Mouse (Mus musculus): Measurements from ENCODE around the gene Gm281. TPM values are rescaled to one million over a fixed set of nuclear protein-coding genes. Genes with fewer than 3 reads are reported as not detected.
A peak's percentile ranks its signal among the peaks of the same experiment; 100 is the strongest.

The Gm281 gene
- polyA plus RNA-seq, 1 experiment from 2014 or later, result not detected

DNA sequence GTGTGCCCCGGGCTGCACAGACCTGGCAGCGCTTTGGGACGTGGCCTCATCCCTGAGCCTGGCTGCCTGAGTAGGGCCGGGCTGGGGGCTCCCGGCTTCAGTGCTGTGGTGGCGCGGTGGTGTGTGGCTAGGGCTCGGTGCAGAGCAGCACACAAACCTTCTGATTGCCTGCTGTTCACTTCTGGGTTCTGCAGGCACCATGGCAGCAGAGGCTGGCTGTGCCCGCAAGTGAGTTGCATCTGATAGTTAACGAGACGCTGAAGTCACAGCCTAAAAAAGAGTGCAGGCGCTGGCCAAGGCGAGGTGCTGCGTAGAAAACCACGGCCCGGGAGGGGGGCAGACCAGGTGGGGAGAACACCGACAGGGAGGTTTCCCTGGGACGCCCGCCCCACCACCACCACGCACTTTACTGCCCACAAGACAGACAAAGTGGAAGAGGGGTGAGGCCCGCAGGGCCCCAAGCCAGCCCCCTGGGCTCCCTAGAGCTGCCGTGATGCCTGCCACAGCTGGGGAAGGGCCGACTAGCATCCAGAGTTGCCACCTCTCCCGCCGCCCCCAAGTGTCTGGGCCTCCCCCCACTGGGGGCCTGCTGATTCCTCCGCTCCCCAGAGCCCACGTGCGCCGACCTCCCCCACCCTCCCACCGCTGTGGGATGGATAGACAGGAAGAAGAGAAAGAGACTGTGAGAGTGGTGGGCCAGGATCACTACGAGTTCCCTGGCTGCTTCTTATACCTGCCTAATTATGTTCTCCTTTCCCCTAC is 19.2 kb upstream of the Gm281 start:
- Histone ChIP-seq H3K9ac (no peak overlapping the region), H3K4me2 (peak overlapping the region; percentile 64), H3K9me3 (no peaks in the 10 kb centered on the region), H3K27me3 (no peaks in the 10 kb centered on the region), H3K36me3 (no peaks in the 10 kb centered on the region), H3K4me3 (peak overlapping the region; percentile 27), H3K4me1 (replicated peaks) (peaks cover 9% of the 10 kb centered on the region), H3K27ac (replicated peaks) (no peak overlapping the region)
- 34% methylated on average over 31 of the region's 31 CpGs for WGBS
- ATAC-seq (ENCODE audit: low FRiP score, low read depth), result peak; percentile 63; the same call in 1 of the 2 replicates

- Histone ChIP-seq H3K9ac (no peak overlapping the region), H3K27me3 (no peaks in the 10 kb centered on the region), H3K9me3 (no peaks in the 10 kb centered on the region), H3K4me3 (no peak overlapping the region), H3K4me1 (replicated peaks) (no peaks in the 10 kb centered on the region), H3K36me3 (no peaks in the 10 kb centered on the region), H3K27ac (replicated peaks) (no peak overlapping the region), H3K4me2 (no peak overlapping the region)
- ATAC-seq (ENCODE audit: low FRiP score, low read depth), result peak; percentile 91
- WGBS, result 32% methylated on average over 3 of the region's 3 CpGs
Measured at GRCm38 (mm10) chr14:13917630-13918029, 3.4 kb upstream of the Gm281 start.

DNA sequence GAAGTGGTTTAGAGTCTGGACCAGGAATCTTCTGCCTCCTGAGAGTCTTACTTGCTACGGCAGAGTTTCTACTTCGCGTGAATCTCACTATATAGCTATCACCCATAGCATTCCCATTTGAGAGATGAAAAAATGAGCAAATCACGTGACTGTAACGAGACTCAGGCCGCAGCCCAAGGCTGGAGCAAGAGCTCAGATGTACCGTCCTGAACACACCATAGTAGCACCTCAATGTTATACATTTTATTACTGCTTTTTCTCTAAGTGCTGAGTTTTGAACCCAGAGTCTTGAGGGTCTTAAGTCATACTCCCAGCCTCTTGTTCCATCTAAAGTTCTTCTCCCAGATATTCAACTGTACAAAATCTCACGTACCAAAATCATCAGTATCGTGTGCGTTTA is 2.9 kb upstream of the Gm281 start:
- no peaks in the 10 kb centered on the region for H3K27me3 ChIP-seq
- no peak overlapping the region for H3K4me2 ChIP-seq
- H3K4me3 ChIP-seq, result no peak overlapping the region
- WGBS, result 88% methylated on average over 10 of the region's 10 CpGs
- H3K9me3 ChIP-seq, result no peaks in the 10 kb centered on the region
- no peak overlapping the region for H3K27ac ChIP-seq (replicated peaks)
- no peak for ATAC-seq (ENCODE audit: low FRiP score, low read depth)
- no peaks in the 10 kb centered on the region for H3K36me3 ChIP-seq
- H3K9ac ChIP-seq, result no peak overlapping the region
- H3K4me1 ChIP-seq (replicated peaks), result no peaks in the 10 kb centered on the region

- ATAC-seq (ENCODE audit: low FRiP score, low read depth), result no peak
- Histone ChIP-seq H3K27ac (replicated peaks) (no peak overlapping the region), H3K36me3 (no peaks in the 10 kb centered on the region), H3K4me2 (no peak overlapping the region), H3K9me3 (no peaks in the 10 kb centered on the region), H3K4me1 (replicated peaks) (no peaks in the 10 kb centered on the region), H3K27me3 (no peaks in the 10 kb centered on the region), H3K4me3 (no peak overlapping the region), H3K9ac (no peak overlapping the region)
- 56% methylated on average over 4 of the region's 4 CpGs for WGBS
Measured at GRCm38 (mm10) chr14:13915207-13915606, 929 bp upstream of the Gm281 start.

- Histone ChIP-seq H3K36me3 (no peaks in the 10 kb centered on the region), H3K27ac (replicated peaks) (no peak overlapping the region), H3K4me3 (no peak overlapping the region), H3K4me2 (no peak overlapping the region), H3K27me3 (no peaks in the 10 kb centered on the region), H3K9ac (no peak overlapping the region), H3K4me1 (replicated peaks) (no peaks in the 10 kb centered on the region), H3K9me3 (no peaks in the 10 kb centered on the region)
- WGBS, result 92% methylated on average over 2 of the region's 2 CpGs
- ATAC-seq (ENCODE audit: low FRiP score, low read depth), result no peak
Measured at GRCm38 (mm10) chr14:13910148-13910547, 4.1 kb downstream of the Gm281 start.

GRCm38 (mm10) chr14:13907145-13907544 is 7.1 kb downstream of the Gm281 start:
- H3K4me3 ChIP-seq, result no peak overlapping the region
- H3K4me2 ChIP-seq, result no peak overlapping the region
- WGBS, result 88% methylated on average over 7 of the region's 7 CpGs
- no peaks in the 10 kb centered on the region for H3K9me3 ChIP-seq
- H3K27ac ChIP-seq (replicated peaks), result no peak overlapping the region
- H3K4me1 ChIP-seq (replicated peaks), result no peaks in the 10 kb centered on the region
- H3K36me3 ChIP-seq, result no peaks in the 10 kb centered on the region
- no peaks in the 10 kb centered on the region for H3K27me3 ChIP-seq
- H3K9ac ChIP-seq, result no peak overlapping the region
- ATAC-seq (ENCODE audit: low FRiP score, low read depth), result no peak

GRCm38 (mm10) chr14:13906461-13906860 is 7.8 kb downstream of the Gm281 start:
- Histone ChIP-seq H3K4me1 (replicated peaks) (0 out of 2 replicates have a peak, but pooled peaks cover 2% of the 10 kb centered on the region), H3K4me2 (no peak overlapping the region), H3K36me3 (no peaks in the 10 kb centered on the region), H3K27ac (replicated peaks) (no peak overlapping the region), H3K9me3 (no peaks in the 10 kb centered on the region), H3K27me3 (no peaks in the 10 kb centered on the region), H3K4me3 (no peak overlapping the region), H3K9ac (no peak overlapping the region)
- 92% methylated on average over 1 of the region's 1 CpGs for WGBS
- no peak for ATAC-seq (ENCODE audit: low FRiP score, low read depth)

GRCm38 (mm10) chr14:13901611-13902067 is 12.6 kb downstream of the Gm281 start:
- Histone ChIP-seq H3K36me3 (no peaks in the 10 kb centered on the region), H3K9me3 (no peaks in the 10 kb centered on the region), H3K4me2 (peak overlapping the region; percentile 92), H3K27ac (replicated peaks) (no peak overlapping the region; the same call in 1 of the 2 replicates), H3K4me3 (peak overlapping the region; percentile 51), H3K9ac (peak overlapping the region; percentile 55), H3K4me1 (replicated peaks) (0 out of 2 replicates have a peak, but pooled peaks cover 6% of the 10 kb centered on the region), H3K27me3 (no peaks in the 10 kb centered on the region)
- ATAC-seq (ENCODE audit: low FRiP score, low read depth), result peak; percentile 94
- WGBS, result 1% methylated on average over 22 of the region's 22 CpGs

DNA sequence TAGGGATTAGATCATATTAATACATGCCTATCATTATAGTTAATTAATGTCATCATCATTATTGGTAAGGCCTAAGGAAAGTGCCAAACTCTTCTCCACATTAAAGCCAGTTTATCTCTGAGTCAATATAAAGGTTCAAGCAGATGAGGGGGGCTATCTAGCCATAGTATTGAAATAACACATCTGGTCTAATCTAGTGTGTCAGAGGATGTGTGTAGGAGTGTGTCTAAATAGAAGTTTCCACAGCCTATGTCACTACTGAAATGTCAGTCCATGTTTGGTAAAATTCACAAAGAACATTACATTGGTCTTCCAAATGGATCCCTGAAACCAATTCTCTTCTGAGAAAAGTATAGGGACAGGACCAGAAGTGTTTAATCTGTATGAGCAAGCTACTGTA is 19.1 kb downstream of the Gm281 start:
- Histone ChIP-seq H3K4me1 (replicated peaks) (no peaks in the 10 kb centered on the region), H3K9ac (no peak overlapping the region), H3K4me2 (no peak overlapping the region), H3K9me3 (no peaks in the 10 kb centered on the region), H3K27ac (replicated peaks) (no peak overlapping the region), H3K4me3 (no peak overlapping the region), H3K36me3 (no peaks in the 10 kb centered on the region), H3K27me3 (no peaks in the 10 kb centered on the region)
- ATAC-seq (ENCODE audit: low FRiP score, low read depth), result no peak

DNA sequence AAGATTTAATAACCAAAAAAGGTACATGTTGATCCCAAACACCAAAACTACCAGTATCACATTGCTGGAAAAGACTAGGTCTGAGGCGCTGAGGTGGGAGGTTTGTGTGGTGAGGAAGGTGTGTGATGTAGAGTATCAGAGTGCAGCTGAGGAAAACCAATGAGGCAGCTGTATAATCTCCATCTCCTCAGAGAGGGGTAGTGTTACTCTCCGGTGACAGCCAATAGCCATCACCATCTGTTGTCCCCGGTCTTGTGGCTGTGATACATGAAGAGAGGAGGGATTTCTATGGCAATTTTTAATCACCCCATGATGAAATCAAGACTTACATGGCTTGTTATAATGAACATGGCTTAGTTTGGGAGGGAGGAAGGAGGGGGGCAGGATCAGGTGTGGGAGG is 20.5 kb downstream of the Gm281 start:
- WGBS, result 82% methylated on average over 3 of the region's 3 CpGs
- no peak overlapping the region for H3K27ac ChIP-seq (replicated peaks)
- no peaks in the 10 kb centered on the region for H3K36me3 ChIP-seq
- ATAC-seq (ENCODE audit: low FRiP score, low read depth), result no peak
- H3K27me3 ChIP-seq, result no peaks in the 10 kb centered on the region
- H3K4me3 ChIP-seq, result no peak overlapping the region
- no peak overlapping the region for H3K4me2 ChIP-seq
- H3K9ac ChIP-seq, result no peak overlapping the region
- H3K9me3 ChIP-seq, result no peaks in the 10 kb centered on the region
- no peaks in the 10 kb centered on the region for H3K4me1 ChIP-seq (replicated peaks)

- no peaks in the 10 kb centered on the region for H3K9me3 ChIP-seq
- H3K4me2 ChIP-seq, result no peak overlapping the region
- no peak for ATAC-seq (ENCODE audit: low FRiP score, low read depth)
- no peak overlapping the region for H3K9ac ChIP-seq
- no peak overlapping the region for H3K27ac ChIP-seq (replicated peaks)
- no peak overlapping the region for H3K4me3 ChIP-seq
- H3K27me3 ChIP-seq, result no peaks in the 10 kb centered on the region
- H3K4me1 ChIP-seq (replicated peaks), result no peaks in the 10 kb centered on the region
- no peaks in the 10 kb centered on the region for H3K36me3 ChIP-seq
Measured at GRCm38 (mm10) chr14:13861416-13861815, 52.9 kb downstream of the Gm281 start.

DNA sequence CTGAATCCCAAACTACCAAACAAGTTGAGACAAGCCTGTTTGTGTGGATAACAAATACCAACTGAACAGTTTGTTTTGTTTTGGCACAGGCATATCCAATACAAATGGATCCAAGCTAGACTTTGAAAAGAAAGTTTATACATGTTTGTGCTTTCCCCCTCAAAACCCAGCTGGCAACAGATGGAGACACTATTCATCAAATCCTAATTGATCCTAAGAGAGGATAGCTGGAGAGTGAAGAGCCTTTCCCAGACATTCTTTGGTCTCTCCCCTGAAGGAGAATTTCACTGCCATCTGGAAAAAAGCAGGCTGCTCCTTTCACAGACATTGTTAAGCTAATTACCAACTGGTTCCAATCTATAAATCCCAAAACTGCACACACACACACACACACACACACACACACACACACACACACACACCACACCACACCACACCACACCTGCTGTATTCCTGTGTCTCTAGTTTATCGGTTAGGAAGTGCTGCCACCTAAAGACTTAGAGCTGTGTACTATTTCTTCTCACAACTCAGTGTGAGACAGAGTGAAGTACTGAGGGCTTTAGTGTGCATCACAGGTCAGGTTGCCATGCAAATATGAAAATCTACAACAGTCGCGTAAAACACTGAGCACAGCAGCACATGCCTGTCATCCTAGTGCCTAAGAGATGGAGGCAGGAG is 101.3 kb downstream of the Gm281 start:
- H3K27ac ChIP-seq (replicated peaks), result no peak overlapping the region
- WGBS, result 83% methylated on average over 3 of the region's 3 CpGs
- no peaks in the 10 kb centered on the region for H3K27me3 ChIP-seq
- H3K36me3 ChIP-seq, result no peaks in the 10 kb centered on the region
- no peaks in the 10 kb centered on the region for H3K4me1 ChIP-seq (replicated peaks)
- H3K9ac ChIP-seq, result no peak overlapping the region
- no peak overlapping the region for H3K4me2 ChIP-seq
- no peaks in the 10 kb centered on the region for H3K9me3 ChIP-seq
- peak; percentile 54; the same call in 1 of the 2 replicates for ATAC-seq (ENCODE audit: low FRiP score, low read depth)
- no peak overlapping the region for H3K4me3 ChIP-seq

Data from hindbrain, embryonic 15.5 days (tissue).